Mouse (Mus musculus): Measurements from ENCODE around the gene Lmntd1. TPM values are rescaled to one million over a fixed set of nuclear protein-coding genes. Genes with fewer than 3 reads are reported as not detected.

Lmntd1 gene
- polyA plus RNA-seq, 1 experiment, result not detected

- Histone ChIP-seq H3K9me3 (no peaks in the 10 kb centered on the region), H3K36me3 (replicated peaks; ENCODE audit: low read length) (no peaks in the 10 kb centered on the region), H3K27me3 (replicated peaks) (peaks cover 4% of the 10 kb centered on the region), H3K4me1 (no peaks in the 10 kb centered on the region), H3K4me3 (replicated peaks) (no peak overlapping the region)
- TF ChIP-seq FLI1 (IDR thresholded peaks at IDR 0.05; ENCODE audit: low read length) (no peak), GATA1 (IDR thresholded peaks at IDR 0.05; ENCODE audit: borderline replicate concordance, low read length) (no peak)
Measured at GRCm38 (mm10) chr6:145590501-145591293, 23.4 kb downstream of the Lmntd1 start.

- Histone ChIP-seq H3K27me3 (replicated peaks) (peaks cover 7% of the 10 kb centered on the region), H3K4me3 (replicated peaks) (no peak overlapping the region), H3K36me3 (replicated peaks; ENCODE audit: low read length) (no peaks in the 10 kb centered on the region), H3K9me3 (no peaks in the 10 kb centered on the region), H3K4me1 (peaks cover 3% of the 10 kb centered on the region; the same call in 1 of the 2 replicates)
- TF ChIP-seq GATA1 (IDR thresholded peaks at IDR 0.05; ENCODE audit: borderline replicate concordance, low read length), result no peak
- no peak for TF ChIP-seq FLI1 (IDR thresholded peaks at IDR 0.05; ENCODE audit: low read length)
Measured at GRCm38 (mm10) chr6:145585052-145585973, 28.8 kb downstream of the Lmntd1 start.

- Histone ChIP-seq H3K27me3 (replicated peaks) (peaks cover 4% of the 10 kb centered on the region), H3K4me1 (peaks cover 3% of the 10 kb centered on the region; the same call in 1 of the 2 replicates), H3K9me3 (no peaks in the 10 kb centered on the region), H3K36me3 (replicated peaks; ENCODE audit: low read length) (no peaks in the 10 kb centered on the region), H3K4me3 (replicated peaks) (no peak overlapping the region)
- TF ChIP-seq FLI1 (IDR thresholded peaks at IDR 0.05; ENCODE audit: low read length), result no peak
- no peak for TF ChIP-seq GATA1 (IDR thresholded peaks at IDR 0.05; ENCODE audit: borderline replicate concordance, low read length)
Measured at GRCm38 (mm10) chr6:145581366-145582170, 32.6 kb downstream of the Lmntd1 start.

GRCm38 (mm10) chr6:145579761-145580160 is 34.4 kb downstream of the Lmntd1 start:
- Histone ChIP-seq H3K4me3 (replicated peaks) (no peak overlapping the region), H3K27me3 (replicated peaks) (peaks cover 4% of the 10 kb centered on the region), H3K4me1 (peaks cover 3% of the 10 kb centered on the region; the same call in 1 of the 2 replicates), H3K36me3 (replicated peaks; ENCODE audit: low read length) (no peaks in the 10 kb centered on the region), H3K9me3 (no peaks in the 10 kb centered on the region)
- TF ChIP-seq FLI1 (IDR thresholded peaks at IDR 0.05; ENCODE audit: low read length) (no peak), GATA1 (IDR thresholded peaks at IDR 0.05; ENCODE audit: borderline replicate concordance, low read length) (no peak)

- Histone ChIP-seq H3K9me3 (no peaks in the 10 kb centered on the region), H3K4me1 (peaks cover 3% of the 10 kb centered on the region; the same call in 1 of the 2 replicates), H3K27me3 (replicated peaks) (peaks cover 4% of the 10 kb centered on the region), H3K4me3 (replicated peaks) (no peak overlapping the region), H3K36me3 (replicated peaks; ENCODE audit: low read length) (no peaks in the 10 kb centered on the region)
- TF ChIP-seq GATA1 (IDR thresholded peaks at IDR 0.05; ENCODE audit: borderline replicate concordance, low read length) (no peak), FLI1 (IDR thresholded peaks at IDR 0.05; ENCODE audit: low read length) (no peak)
Measured at GRCm38 (mm10) chr6:145578457-145579185, 35.5 kb downstream of the Lmntd1 start.

GRCm38 (mm10) chr6:145576762-145577161 is 37.4 kb downstream of the Lmntd1 start:
- no peak overlapping the region for H3K4me3 ChIP-seq (replicated peaks)
- H3K36me3 ChIP-seq (replicated peaks; ENCODE audit: low read length), result no peaks in the 10 kb centered on the region
- H3K27me3 ChIP-seq (replicated peaks), result peaks cover 3% of the 10 kb centered on the region
- no peak for TF ChIP-seq FLI1 (IDR thresholded peaks at IDR 0.05; ENCODE audit: low read length)
- TF ChIP-seq GATA1 (IDR thresholded peaks at IDR 0.05; ENCODE audit: borderline replicate concordance, low read length), result no peak
- no peaks in the 10 kb centered on the region for H3K9me3 ChIP-seq
- H3K4me1 ChIP-seq, result peaks cover 2% of the 10 kb centered on the region; the same call in 1 of the 2 replicates

- H3K4me3 ChIP-seq (replicated peaks), result no peak overlapping the region
- H3K4me1 ChIP-seq, result no peaks in the 10 kb centered on the region
- no peaks in the 10 kb centered on the region for H3K27me3 ChIP-seq (replicated peaks)
- no peak for TF ChIP-seq GATA1 (IDR thresholded peaks at IDR 0.05; ENCODE audit: borderline replicate concordance, low read length)
- TF ChIP-seq FLI1 (IDR thresholded peaks at IDR 0.05; ENCODE audit: low read length), result no peak
- no peaks in the 10 kb centered on the region for H3K9me3 ChIP-seq
- H3K36me3 ChIP-seq (replicated peaks; ENCODE audit: low read length), result no peaks in the 10 kb centered on the region
Measured at GRCm38 (mm10) chr6:145573250-145574013, 40.7 kb downstream of the Lmntd1 start.

GRCm38 (mm10) chr6:145568701-145569100 is 45.4 kb downstream of the Lmntd1 start:
- Histone ChIP-seq H3K36me3 (replicated peaks; ENCODE audit: low read length) (no peaks in the 10 kb centered on the region), H3K9me3 (peaks cover 4% of the 10 kb centered on the region; the same call in 1 of the 2 replicates), H3K27me3 (replicated peaks) (peaks cover 1% of the 10 kb centered on the region), H3K4me3 (replicated peaks) (no peak overlapping the region), H3K4me1 (no peaks in the 10 kb centered on the region)
- TF ChIP-seq FLI1 (IDR thresholded peaks at IDR 0.05; ENCODE audit: low read length) (no peak), GATA1 (IDR thresholded peaks at IDR 0.05; ENCODE audit: borderline replicate concordance, low read length) (no peak)
